Mouse (Mus musculus): ENCODE data around the gene Hsd3b2.
"Not testable (repeated sequence)": the region's sequence is repeated elsewhere in the genome, so short reads cannot be mapped to it uniquely, and the experiment has no call there.

Hsd3b2 gene

DNA sequence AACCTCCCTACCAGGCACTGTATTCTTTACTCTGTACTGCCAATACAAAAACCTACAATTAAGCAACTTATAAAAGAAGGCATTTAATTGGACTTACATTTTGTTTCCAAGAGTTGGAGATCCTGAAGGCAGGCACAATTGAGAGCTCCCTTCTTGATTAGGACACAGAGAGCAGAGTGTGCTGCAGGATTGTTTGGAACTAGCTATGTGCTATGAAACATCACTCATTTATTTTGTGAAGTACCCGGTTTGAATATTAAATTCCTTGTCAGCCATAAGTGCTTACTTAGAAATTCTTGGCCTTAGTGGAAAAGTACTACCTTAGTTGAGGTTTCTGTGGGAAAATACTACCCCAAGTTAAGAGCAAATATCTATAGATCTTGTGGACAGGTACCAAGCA, at the start of gene Hsd3b2:
Hsd3b2 (minus strand) TSS at position 168 of the 400 bp plus-strand sequence.
- DNase-seq (ENCODE audit: low spot score in 2 of 2): no peak

DNA sequence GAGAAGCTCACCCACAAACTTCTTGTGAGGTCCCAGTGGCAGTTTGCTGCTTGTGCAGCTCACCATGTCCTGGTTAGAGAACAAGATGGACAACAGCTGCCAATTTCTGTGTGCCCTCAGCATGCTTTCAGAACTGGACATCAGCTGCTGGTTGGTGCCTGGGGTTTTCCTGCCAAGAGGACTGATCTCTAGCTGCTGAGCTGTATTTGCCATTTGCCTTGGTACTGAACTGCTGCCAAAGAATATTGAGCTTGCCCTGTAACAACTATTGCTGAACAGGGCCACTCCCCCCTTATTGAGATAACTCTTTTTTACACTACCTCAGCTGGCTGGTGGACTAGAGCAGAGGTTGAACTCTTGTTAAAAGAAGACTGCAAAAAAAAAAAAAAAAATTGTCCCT, 39.8 kb upstream of the Hsd3b2 start:
- DNase-seq (ENCODE audit: low spot score in 2 of 2): no peak

DNA sequence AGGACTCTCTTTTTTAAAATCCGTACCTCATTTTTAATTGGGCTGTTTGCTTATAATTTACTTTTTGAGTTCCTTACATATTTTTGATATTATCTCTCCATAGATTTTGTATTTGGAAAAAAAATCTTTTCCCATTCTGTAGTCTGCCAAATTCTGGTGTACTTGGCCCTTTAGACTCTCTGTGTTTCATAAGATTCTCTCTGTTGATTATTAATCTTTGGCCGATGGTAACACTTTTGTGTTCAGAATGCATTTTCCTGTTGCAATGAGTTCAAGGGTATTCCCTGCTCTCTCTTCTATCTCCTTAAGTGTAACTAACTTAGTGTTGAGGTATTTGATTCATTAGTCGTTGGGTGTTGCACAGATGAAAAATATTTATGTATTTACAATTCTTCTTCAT, 32.5 kb upstream of the Hsd3b2 start:
- DNase-seq (ENCODE audit: low spot score in 2 of 2): no peak

DNA sequence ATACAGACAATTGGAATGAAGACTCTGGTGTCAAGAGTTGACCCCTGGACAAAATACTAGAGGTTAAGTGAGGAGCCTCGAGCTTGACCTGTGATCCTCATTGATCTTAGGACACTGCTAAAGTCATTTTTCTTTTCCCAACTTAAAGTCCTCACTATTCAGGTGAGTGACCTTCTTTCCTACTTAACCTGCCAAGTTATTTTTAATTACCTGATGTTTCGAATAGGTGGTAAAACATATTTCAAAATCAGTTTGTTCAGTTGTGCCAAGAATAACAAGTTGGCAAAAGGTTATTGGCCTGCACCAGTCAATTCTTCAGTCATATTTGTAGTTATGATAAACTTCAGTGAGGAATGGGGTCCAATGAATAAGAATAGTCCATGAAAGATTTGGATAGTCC, 27.8 kb upstream of the Hsd3b2 start:
- DNase-seq (ENCODE audit: low spot score in 2 of 2): no peak

DNA sequence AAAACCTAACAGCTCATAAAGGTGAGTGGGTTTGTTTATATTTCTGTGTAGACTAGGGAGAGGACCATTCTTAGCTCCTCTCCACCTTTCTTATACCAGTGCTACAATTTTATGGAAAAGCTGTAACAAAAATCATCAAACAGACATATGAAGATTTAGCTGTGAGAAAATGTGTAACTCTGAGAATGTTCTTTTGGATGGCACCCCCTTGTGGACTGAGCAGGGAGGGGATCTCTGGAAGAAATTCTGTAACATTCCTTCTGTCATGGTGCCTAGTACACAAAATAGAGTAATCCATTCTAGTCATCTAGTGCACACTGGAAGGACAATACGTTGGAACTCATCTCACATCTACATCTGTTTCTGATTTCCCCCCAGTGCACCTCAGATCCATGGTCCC, 16.7 kb upstream of the Hsd3b2 start:
- not testable (repeated sequence) for DNase-seq (ENCODE audit: low spot score in 2 of 2)

DNA sequence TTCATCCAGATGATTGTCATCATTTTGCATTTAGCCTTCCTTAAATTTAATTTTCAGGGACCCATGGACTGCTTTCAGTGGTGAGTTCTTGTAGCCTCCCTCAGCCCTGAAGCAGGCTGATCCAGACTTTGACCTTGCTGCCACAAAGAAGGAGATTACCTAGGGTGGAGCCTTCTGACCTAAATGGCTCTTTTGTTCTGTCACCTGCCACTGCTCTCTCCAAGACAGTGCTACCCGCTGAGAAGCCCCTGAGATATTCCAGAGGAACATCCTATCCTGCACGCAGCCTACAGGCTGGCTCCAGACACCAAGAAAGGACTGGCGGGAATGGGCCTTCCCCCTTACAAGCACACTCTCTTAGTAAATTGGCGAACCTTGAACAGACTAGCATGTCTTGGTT, 10.0 kb upstream of the Hsd3b2 start:
- no peak for DNase-seq (ENCODE audit: low spot score in 2 of 2)

DNA sequence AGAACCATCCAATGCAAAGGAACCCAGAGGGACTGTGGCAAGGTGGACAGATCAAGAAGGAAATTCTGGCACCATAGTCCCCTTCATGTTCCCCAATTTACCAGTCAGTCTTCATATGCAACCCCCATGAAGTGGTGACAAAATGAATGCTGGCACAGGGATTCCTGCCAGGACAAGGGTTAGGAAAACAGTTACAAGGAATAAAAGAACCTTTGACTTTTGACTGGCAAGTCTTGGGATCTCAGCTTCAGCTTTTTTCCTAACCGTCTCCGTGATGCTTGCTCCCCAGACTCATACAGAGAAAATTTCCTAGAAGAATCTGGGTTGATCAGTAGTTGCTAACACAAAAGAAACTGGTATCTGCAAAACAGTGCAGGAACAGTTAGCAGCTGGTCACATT, 9.4 kb upstream of the Hsd3b2 start:
- no peak for DNase-seq (ENCODE audit: low spot score in 2 of 2)

DNA sequence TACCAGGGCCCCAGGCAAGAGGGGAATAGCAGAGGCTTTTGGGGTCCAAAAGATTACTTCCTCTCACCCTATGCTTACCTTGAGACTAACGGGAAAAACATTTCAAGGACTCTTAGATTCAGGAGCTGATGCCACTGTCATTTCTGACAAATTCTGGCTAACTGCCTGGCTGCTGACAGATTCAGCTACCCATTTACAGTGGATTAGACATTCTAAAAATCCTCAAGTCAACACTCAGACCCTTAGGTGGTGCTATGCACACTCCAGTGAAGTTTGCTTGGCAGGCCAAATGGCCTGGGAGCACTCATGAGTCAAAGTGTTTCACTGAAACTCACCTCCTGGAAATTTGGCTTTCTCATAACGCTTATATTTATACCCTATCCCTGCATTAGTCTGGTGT, 1.9 kb upstream of the Hsd3b2 start:
- DNase-seq (ENCODE audit: low spot score in 2 of 2): no peak

DNA sequence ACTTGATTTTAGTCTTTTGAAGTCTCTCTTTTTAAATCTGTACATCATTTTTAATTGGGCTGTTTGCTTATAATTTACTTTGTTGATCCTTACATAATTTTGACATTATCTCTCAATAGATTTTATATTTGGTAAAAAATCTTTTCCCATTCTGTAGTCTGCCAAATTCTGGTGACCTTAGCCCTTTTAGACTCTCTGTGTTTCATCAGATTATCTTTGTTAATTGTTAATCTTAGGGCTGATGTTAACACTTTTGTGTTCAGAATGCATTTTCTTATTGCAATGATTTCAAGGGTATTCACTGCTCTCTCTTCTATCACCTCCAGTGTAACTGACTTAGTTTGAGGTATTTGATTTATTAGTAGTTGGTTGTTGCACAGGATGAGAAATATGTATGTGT, 3.6 kb downstream of the Hsd3b2 start:
- DNase-seq (ENCODE audit: low spot score in 2 of 2): no peak

DNA sequence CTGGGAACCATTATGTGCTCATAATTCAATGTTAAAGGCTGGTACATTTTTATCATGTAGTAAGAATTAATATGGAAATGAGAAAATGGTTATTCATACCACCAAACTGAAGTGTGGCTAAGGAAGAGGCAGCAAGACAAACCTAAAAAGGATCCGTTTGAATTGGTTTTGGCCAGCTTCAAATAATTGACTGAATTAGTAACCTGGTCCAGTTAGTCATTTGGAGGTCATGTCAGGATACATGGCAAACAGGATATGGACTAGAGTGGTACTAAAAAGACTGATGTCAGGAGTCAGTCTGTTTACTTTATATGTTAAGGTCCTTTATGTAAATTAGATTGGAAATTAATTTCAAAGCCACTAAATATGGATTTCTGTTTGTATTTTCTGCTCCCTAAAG, 41.9 kb downstream of the Hsd3b2 start:
- no peak for DNase-seq (ENCODE audit: low spot score in 2 of 2)

DNA sequence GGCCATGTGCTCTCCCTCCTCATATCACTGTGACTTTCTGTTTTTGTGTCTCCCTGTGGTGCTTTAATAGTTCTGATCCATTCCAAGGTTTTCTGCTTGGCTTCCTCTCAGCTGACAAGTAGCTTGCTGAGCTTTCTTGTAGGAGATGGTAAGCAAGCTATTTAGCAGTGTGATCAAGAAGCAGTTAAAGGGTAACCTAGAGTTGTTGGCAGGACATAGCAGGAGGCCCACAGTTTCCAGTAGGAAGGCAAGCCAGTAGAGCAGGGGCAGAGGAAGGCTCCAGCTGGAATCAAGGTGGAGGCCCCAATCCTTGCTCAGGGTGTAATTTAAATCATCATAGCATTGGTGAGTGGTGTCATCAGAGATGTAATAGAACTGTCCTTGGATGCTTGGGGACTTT, 43.6 kb downstream of the Hsd3b2 start:
- no peak for DNase-seq (ENCODE audit: low spot score in 2 of 2)

Measured in spleen, postnatal 10 days (tissue).